Mouse (Mus musculus): ENCODE results near the gene Aifm2.

- no peak for TF ChIP-seq POLR2A (IDR thresholded peaks at IDR 0.05; ENCODE audit: insufficient read depth, low read length)
- no peak for TF ChIP-seq CTCF (IDR thresholded peaks at IDR 0.05; ENCODE audit: low read depth, low read length)
Measured at GRCm38 (mm10) chr10:61736671-61737078, 21.6 kb downstream of the Aifm2 start.
